Mouse (Mus musculus): Measurements from ENCODE around the gene Pparg.
A peak's percentile ranks its signal among the peaks of the same experiment; 100 is the strongest.

DNA sequence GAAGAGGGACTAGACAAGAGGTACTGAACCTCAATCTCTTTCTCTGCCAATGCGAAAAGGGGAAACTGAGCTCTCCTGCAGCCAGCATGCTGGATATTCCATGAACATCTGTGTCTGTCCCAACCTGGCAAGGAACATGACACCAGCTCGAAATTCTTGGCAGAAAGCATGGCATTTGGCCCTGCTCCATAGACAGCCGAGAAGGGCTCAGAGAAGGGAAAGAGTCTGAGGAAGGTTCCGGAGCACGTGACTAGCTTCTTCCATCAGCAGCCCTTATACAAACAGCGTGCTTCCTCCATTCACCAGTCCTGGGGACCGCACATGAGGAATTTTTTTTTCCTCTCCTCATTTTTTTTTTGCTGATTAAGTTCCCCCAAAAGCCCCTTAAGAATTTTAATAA lies 173.9 kb downstream of the Pparg start:
- no peak for TF ChIP-seq CTCF (IDR thresholded peaks at IDR 0.05; ENCODE audit: control insufficient read depth, insufficient read depth, insufficient read length)
- TF ChIP-seq MYOD1 (IDR thresholded peaks at IDR 0.05; ENCODE audit: control insufficient read depth, insufficient read length, low read depth), result no peak
- peak; percentile 82 for TF ChIP-seq USF1 (IDR thresholded peaks at IDR 0.05; ENCODE audit: low read depth)
- peak; percentile 32 for TF ChIP-seq MAX (IDR thresholded peaks at IDR 0.05)
- TF ChIP-seq CEBPB (IDR thresholded peaks at IDR 0.05; ENCODE audit: low read depth), result no peak
- TF ChIP-seq FOSL1 (IDR thresholded peaks at IDR 0.05; ENCODE audit: insufficient read depth, low read length, poor library complexity, severe bottlenecking), result no peak
- TF ChIP-seq MYOG (IDR thresholded peaks at IDR 0.05; ENCODE audit: control insufficient read depth, extremely low read depth, insufficient read length), result no peak
